Mouse (Mus musculus) MEL (cell line): ENCODE results near the gene Plekhg5. TPM values are rescaled to one million over a fixed set of nuclear protein-coding genes. Genes with fewer than 3 reads are reported as not detected.

Experiments
- DNase-seq: peaks from one replicate; pipeline ENCODE4 v3.0.0; 2011; ENCODE audit warnings: low read depth, low spot score
- H3K27ac ChIP-seq: 2 replicates; pipeline ENCODE4 v1.5.1; 2012; ENCODE audit warnings: low read depth, mild to moderate bottlenecking, control low read depth, low read length, moderate library complexity; ENCODE audit not compliant: control insufficient read depth
- H3K27me3 ChIP-seq, 2 experiments: fragments of 150-350 bp in 1 of 2; sonication (generic) in 1 of 2; 2 replicates each; pipeline ENCODE4 v1.6.1; 2012; ENCODE audit warnings: low read length in 2 of 2, mild to moderate bottlenecking in 2 of 2, improper control_type of control experiment in 1 of 2, moderate library complexity in 1 of 2; ENCODE audit not compliant: insufficient read depth in 2 of 2, control insufficient read depth in 1 of 2
- H3K36me3 ChIP-seq, 2 experiments: 2 replicates each; pipeline ENCODE4 v1.6.1; 2012 to 2014; ENCODE audit warnings: low read length in 2 of 2, improper control_type of control experiment in 1 of 2, inconsistent platforms in 1 of 2, mild to moderate bottlenecking in 1 of 2; ENCODE audit not compliant: insufficient read depth in 2 of 2, control insufficient read depth in 1 of 2
- H3K4me1 ChIP-seq, 2 experiments: fragments of 150-350 bp in 1 of 2; sonication (generic) in 1 of 2; 2 replicates each; pipeline ENCODE4 v1.6.1; 2012; ENCODE audit warnings: low read length in 2 of 2, improper control_type of control experiment in 1 of 2, mild to moderate bottlenecking in 1 of 2; ENCODE audit not compliant: insufficient read depth in 2 of 2, control insufficient read depth in 1 of 2
- H3K4me3 ChIP-seq, 2 experiments: fragments of 150-350 bp in 1 of 2; sonication (generic) in 1 of 2; 2 replicates each; pipeline ENCODE4 v1.5.1; 2012; ENCODE audit warnings: low read depth in 2 of 2, low read length in 2 of 2, mild to moderate bottlenecking in 2 of 2, moderate library complexity in 2 of 2, control low read depth in 1 of 2, improper control_type of control experiment in 1 of 2; ENCODE audit not compliant: control insufficient read depth in 1 of 2, insufficient read depth in 1 of 2
- H3K79me2 ChIP-seq: 2 replicates; pipeline ENCODE4 v1.6.1; 2012; ENCODE audit warnings: mild to moderate bottlenecking, low read length, moderate library complexity; ENCODE audit not compliant: control insufficient read depth, poor library complexity, insufficient read depth
- H3K9ac ChIP-seq: 2 replicates; pipeline ENCODE4 v1.6.1; 2012; ENCODE audit warnings: low read depth, mild to moderate bottlenecking, control low read depth, low read length, moderate library complexity; ENCODE audit not compliant: control insufficient read depth, poor library complexity, severe bottlenecking
- H3K9me3 ChIP-seq: fragments of 150-350 bp; sonication (generic); replicated peaks from 2 replicates; pipeline ENCODE4 v1.6.1; 2012; ENCODE audit warnings: mild to moderate bottlenecking, low read length, improper control_type of control experiment, moderate library complexity; ENCODE audit not compliant: insufficient read depth
- CTCF ChIP-seq, 3 experiments: IDR thresholded peaks in 2 of 3; conservative IDR thresholded peaks in 1 of 3; 2 replicates each; pipeline ENCODE4 v1.5.1; 2011 to 2012; ENCODE audit warnings: low read length in 3 of 3, low read depth in 2 of 3, mild to moderate bottlenecking in 2 of 3, improper control_type of control experiment in 1 of 3, inconsistent platforms in 1 of 3, mixed read lengths in 1 of 3, moderate library complexity in 1 of 3; ENCODE audit not compliant: control insufficient read depth in 1 of 3, insufficient read depth in 1 of 3, poor library complexity in 1 of 3, severe bottlenecking in 1 of 3
- ELF1 ChIP-seq: IDR thresholded peaks from 2 replicates; pipeline ENCODE4 v1.6.1; 2014; ENCODE audit warnings: low read depth, mild to moderate bottlenecking, inconsistent platforms, low read length, improper control_type of control experiment, moderate library complexity
- HCFC1 ChIP-seq: IDR thresholded peaks from 2 replicates; pipeline ENCODE4 v1.6.1; 2012; ENCODE audit warnings: low read depth, mild to moderate bottlenecking, inconsistent platforms, low read length, improper control_type of control experiment, moderate library complexity
- MAFK ChIP-seq: IDR thresholded peaks from 2 replicates; pipeline ENCODE4 v1.6.1; 2011; ENCODE audit warnings: low read depth, mild to moderate bottlenecking, low read length, improper control_type of control experiment, borderline replicate concordance
- MAX ChIP-seq: IDR thresholded peaks from 2 replicates; pipeline ENCODE4 v1.6.1; 2011; ENCODE audit warnings: low read length, improper control_type of control experiment
- MAZ ChIP-seq: IDR thresholded peaks from 2 replicates; pipeline ENCODE4 v1.6.1; 2012; ENCODE audit warnings: low read depth, mild to moderate bottlenecking, inconsistent platforms, low read length, improper control_type of control experiment
- MEF2A ChIP-seq: IDR thresholded peaks from 2 replicates; pipeline ENCODE4 v1.6.1; 2014; ENCODE audit warnings: low read depth, mild to moderate bottlenecking, inconsistent platforms, low read length, improper control_type of control experiment; ENCODE audit not compliant: poor library complexity, insufficient replicate concordance, severe bottlenecking; ENCODE audit errors: extremely low read depth
- MXI1 ChIP-seq: IDR thresholded peaks from 2 replicates; pipeline ENCODE4 v1.6.1; 2011; ENCODE audit warnings: mild to moderate bottlenecking, low read depth, low read length, improper control_type of control experiment
- MYC ChIP-seq: IDR thresholded peaks from 2 replicates; pipeline ENCODE4 v1.6.1; 2011; ENCODE audit warnings: low read depth, mild to moderate bottlenecking, low read length, improper control_type of control experiment, moderate library complexity
- NRF1 ChIP-seq: IDR thresholded peaks from 2 replicates; pipeline ENCODE4 v1.6.1; 2014; ENCODE audit warnings: low read depth, mild to moderate bottlenecking, inconsistent platforms, low read length, improper control_type of control experiment, moderate library complexity; ENCODE audit not compliant: poor library complexity, insufficient read depth, severe bottlenecking
- POLR2A ChIP-seq, 2 experiments: IDR thresholded peaks; 2 replicates each; pipeline ENCODE4 v1.6.1; 2011 to 2012; ENCODE audit warnings: low read length in 2 of 2, mild to moderate bottlenecking in 2 of 2, control low read depth in 1 of 2, improper control_type of control experiment in 1 of 2, low read depth in 1 of 2, moderate library complexity in 1 of 2; ENCODE audit not compliant: control insufficient read depth in 1 of 2, insufficient read depth in 1 of 2, poor library complexity in 1 of 2
- POLR2AphosphoS2 ChIP-seq: IDR thresholded peaks from 2 replicates; pipeline ENCODE4 v1.6.1; 2011; ENCODE audit warnings: low read length, improper control_type of control experiment
- POLR2AphosphoS5 ChIP-seq: IDR thresholded peaks from 2 replicates; pipeline ENCODE4 v1.6.1; 2012; ENCODE audit warnings: low read depth, borderline replicate concordance, mild to moderate bottlenecking, inconsistent platforms, low read length, moderate library complexity, mixed read lengths
- RCOR1 ChIP-seq: IDR thresholded peaks from 2 replicates; pipeline ENCODE4 v1.6.1; 2012; ENCODE audit warnings: low read depth, mild to moderate bottlenecking, inconsistent platforms, low read length, improper control_type of control experiment
- SIN3A ChIP-seq: IDR thresholded peaks from 2 replicates; pipeline ENCODE4 v1.6.1; 2012; ENCODE audit warnings: low read length, improper control_type of control experiment, inconsistent platforms
- TCF12 ChIP-seq: IDR thresholded peaks from 2 replicates; pipeline ENCODE4 v1.6.1; 2014; ENCODE audit warnings: low read depth, mild to moderate bottlenecking, inconsistent platforms, low read length, improper control_type of control experiment, moderate library complexity
- ZC3H11A ChIP-seq: IDR thresholded peaks from 2 replicates; pipeline ENCODE4 v1.6.1; 2012; ENCODE audit warnings: low read depth, mild to moderate bottlenecking, inconsistent platforms, low read length, improper control_type of control experiment
- ZMIZ1 ChIP-seq: IDR thresholded peaks from 2 replicates; pipeline ENCODE4 v1.6.1; 2012; ENCODE audit warnings: low read depth, mild to moderate bottlenecking, inconsistent platforms, low read length, improper control_type of control experiment, moderate library complexity
- ZNF384 ChIP-seq: IDR thresholded peaks from 2 replicates; pipeline ENCODE4 v1.6.1; 2012; ENCODE audit warnings: low read depth, mild to moderate bottlenecking, inconsistent platforms, low read length, improper control_type of control experiment
- polyA plus RNA-seq, 2 experiments: library from polyadenylated mRNA; stranded (reverse) in 1 of 2; unstranded in 1 of 2; fragments of >175 nt in 1 of 2; fragments of >200 nt in 1 of 2; gene quantifications; 2 replicates each; pipeline versions ENCODE4 v1.2.1 to v1.2.4; 2012; ENCODE audit warnings: low replicate concordance in 2 of 2, low read depth in 1 of 2; ENCODE audit not compliant: insufficient read length in 2 of 2, insufficient read depth in 1 of 2, missing spikeins in 1 of 2
- total RNA-seq: library from RNA; depleted of rRNA; stranded (reverse); fragments of 300-350 nt; gene quantifications from 2 replicates; pipeline ENCODE4 v1.2.3, GENCODE M21; 2012

Gene Plekhg5
- total and polyA plus RNA-seq, 3 experiments, result 10.8 to 19.6 TPM; not detected in 1

DNA sequence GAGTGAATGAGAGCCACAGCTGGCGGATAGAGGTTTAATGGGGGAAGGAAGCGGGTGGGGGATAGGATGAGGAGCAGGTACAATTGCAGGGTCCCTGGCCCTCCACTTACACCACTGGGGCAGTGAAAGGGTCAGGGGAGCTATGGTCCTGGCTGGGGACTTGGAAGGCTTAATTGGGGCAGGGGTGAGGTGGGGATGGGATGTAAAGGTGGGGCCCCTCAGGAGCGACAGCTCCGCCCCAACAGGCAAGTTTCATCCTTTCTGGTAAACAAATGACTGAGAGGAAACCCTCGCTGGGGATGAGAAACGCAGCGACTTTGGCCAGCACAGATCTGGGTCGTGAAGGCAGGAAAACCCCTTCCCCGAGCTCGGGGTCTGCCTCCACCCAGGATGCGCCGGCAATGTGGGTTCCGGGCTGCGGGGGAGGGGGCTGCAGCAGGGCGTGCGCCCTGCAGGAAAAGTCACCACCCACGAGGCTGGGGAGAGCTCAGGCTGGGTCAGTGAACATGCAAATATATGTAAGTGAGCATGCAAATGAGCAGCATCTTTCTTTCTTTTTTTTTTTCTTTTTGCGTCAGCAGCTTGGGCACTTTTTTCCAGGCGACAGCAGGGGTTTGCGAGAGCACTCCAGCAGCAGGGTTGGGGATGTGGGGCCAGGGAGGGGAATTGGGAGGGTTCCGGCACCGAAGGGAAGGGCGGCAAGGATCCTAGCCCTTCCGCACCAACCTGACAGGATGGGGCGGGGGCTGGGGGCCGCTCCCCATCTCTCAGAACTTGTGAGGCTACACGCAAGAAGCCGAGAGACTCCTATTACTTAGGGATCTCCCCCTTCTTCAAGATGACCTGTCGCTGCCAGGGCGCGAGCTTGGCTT, 48.2 kb downstream of the Plekhg5 start:
- no peak overlapping the region for H3K4me3 ChIP-seq
- no peaks in the 10 kb centered on the region for H3K27me3 ChIP-seq
- H3K9me3 ChIP-seq, result no peaks in the 10 kb centered on the region
- H3K36me3 ChIP-seq, result no peaks in the 10 kb centered on the region
- H3K27ac ChIP-seq, result no peak overlapping the region
- no peak for TF ChIP-seq RCOR1
- no peak for TF ChIP-seq ZC3H11A
- TF ChIP-seq TCF12, result no peak
- TF ChIP-seq POLR2AphosphoS5, result no peak
- no peaks in the 10 kb centered on the region for H3K4me1 ChIP-seq
- DNase-seq, result no peak
- no peaks in the 10 kb centered on the region for H3K79me2 ChIP-seq
- H3K9ac ChIP-seq, result no peak overlapping the region

DNA sequence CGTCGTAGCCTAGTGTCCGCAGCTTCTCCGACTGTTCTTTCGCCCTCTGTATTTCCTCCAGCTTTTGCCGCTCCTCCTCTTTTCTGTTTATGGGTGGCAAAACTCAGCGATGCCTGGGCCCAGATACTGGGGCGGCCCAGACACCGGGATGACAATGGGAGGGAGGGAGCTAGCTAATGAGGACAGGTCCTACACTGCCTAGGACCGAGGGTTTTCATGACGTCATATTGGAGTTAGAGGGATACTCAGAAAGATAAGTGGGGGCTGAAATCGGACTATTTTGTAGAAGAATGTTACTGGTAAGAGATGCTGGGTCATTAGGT, 48.8 kb downstream of the Plekhg5 start:
- no peak for DNase-seq
- H3K9ac ChIP-seq, result no peak overlapping the region
- no peak overlapping the region for H3K4me3 ChIP-seq
- no peak overlapping the region for H3K27ac ChIP-seq
- H3K79me2 ChIP-seq, result no peaks in the 10 kb centered on the region
- no peaks in the 10 kb centered on the region for H3K4me1 ChIP-seq
- TF ChIP-seq NRF1 (no peak), ELF1 (no peak), MAX (no peak), POLR2AphosphoS2 (no peak), POLR2AphosphoS5 (no peak), MEF2A (no peak), ZMIZ1 (no peak), ZNF384 (no peak), POLR2A (IDR thresholded peaks at IDR 0.05; ENCODE audit: control insufficient read depth in 1 of 2, insufficient read depth in 1 of 2, low read depth in 1 of 2, low read length in 2 of 2, poor library complexity in 1 of 2) (no peak), MAZ (no peak), ZC3H11A (no peak), MAFK (no peak), SIN3A (no peak), MXI1 (no peak), CTCF (IDR thresholded peaks at IDR 0.05 in 2 of 3, conservative IDR thresholded peaks at IDR 0.05 in 1 of 3; ENCODE audit: control insufficient read depth in 1 of 3, insufficient read depth in 1 of 3, low read depth in 2 of 3, low read length in 3 of 3, poor library complexity in 1 of 3, severe bottlenecking in 1 of 3) (no peak), HCFC1 (no peak), MYC (no peak)
- TF ChIP-seq, all 39 proteins: peak for 0
- Histone ChIP-seq H3K27me3 (no peaks in the 10 kb centered on the region), H3K9me3 (no peaks in the 10 kb centered on the region), H3K36me3 (no peaks in the 10 kb centered on the region)
